Mouse (Mus musculus) lung, postnatal 10 days (tissue): ENCODE data around the gene Hspb9.

Experiments
- DNase-seq: peaks from one replicate; pipeline ENCODE4 v3.0.0; 2021

Gene Hspb9

GRCm38 (mm10) chr11:100762831-100763230 lies 49.2 kb downstream of the Hspb9 start, which contains the start of gene Hcrt:
Gene Hcrt, minus strand, starts transcription at chr11:100762931.
- no peak for DNase-seq
